14 mouse cellular contexts compared by ENCODE assay signal in the genomic region with DNA sequence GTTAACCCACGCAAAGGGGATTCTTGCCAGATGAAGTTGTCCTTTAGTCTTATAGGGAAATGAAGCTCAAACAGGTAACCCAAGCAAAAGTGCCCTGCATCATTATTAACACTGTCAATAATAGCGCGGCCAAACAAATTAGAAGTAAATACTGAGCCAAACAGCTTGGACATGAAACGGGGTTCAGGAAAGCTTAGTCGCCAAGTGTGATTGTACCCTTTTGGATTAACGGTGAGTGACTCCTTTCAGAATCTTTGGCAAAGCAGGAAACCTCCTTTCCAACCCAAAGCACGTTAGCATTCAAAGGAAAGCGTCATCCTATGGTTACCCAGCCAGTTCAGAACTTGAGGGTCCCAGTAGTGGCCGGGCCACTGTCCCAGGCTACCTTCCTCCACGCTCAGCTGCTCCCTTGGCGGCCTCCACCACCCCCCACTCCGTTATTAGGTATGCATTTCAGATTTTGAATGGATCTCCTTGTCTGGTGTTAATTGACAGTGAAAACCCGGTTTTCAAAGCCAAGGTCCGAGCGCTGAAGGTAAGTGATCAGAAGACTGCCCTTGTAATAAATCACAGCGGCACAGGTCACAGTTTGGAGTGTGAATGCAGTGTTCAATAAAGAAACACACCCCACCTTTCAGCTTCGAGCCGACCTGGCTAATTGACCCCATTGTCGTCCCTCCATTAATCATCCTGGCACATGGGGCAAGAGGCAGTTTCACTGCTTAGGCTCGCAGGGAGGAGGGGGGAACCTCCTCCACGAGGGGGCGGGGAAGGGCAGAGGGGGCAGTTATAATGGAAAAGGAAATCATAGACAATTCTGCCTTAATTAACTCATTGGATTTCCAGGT.
DNase-seq lines count a peak whose midpoint lies in the region; ATAC-seq and TF ChIP-seq lines count a peak whose summit lies in the region.
"Had no signal": no experiment of that assay in that cellular context is flagged by ENCODE, and none has a peak within 500 bp of the region (broad histone marks: within the 10 kb centered on the region; RNA-seq: fewer than 3 reads in every experiment).

No protein-coding gene starts in this region.

- TF ChIP-seq POLR2A in limb, embryonic 14.5 days (IDR thresholded peaks at IDR 0.05; ENCODE audit: borderline replicate concordance, extremely low read depth, insufficient read depth, insufficient read length), result no peak
- no peak for TF ChIP-seq POLR2A in cerebellum, adult 2 months (IDR thresholded peaks at IDR 0.05; ENCODE audit: borderline replicate concordance, insufficient read depth, low read length)

- H3K4me3 ChIP-seq in midbrain, embryonic 10.5 days, result 0 out of 2 replicates have a peak overlapping the region, but pooled peaks have one; percentile 5
- no peak overlapping the region for H3K4me3 ChIP-seq in midbrain, postnatal 0 days (ENCODE audit: low read depth, low read length)
- H3K4me3 ChIP-seq in hindbrain, embryonic 10.5 days, result no peak overlapping the region
- no peak overlapping the region for H3K4me3 ChIP-seq in limb, embryonic 14.5 days (replicated peaks; ENCODE audit: low read length)
- no peak overlapping the region for H3K4me3 ChIP-seq in cerebellum, adult 2 months (replicated peaks; ENCODE audit: insufficient read depth, low read depth, low read length)
- H3K4me3 ChIP-seq: heart, embryonic 12.5 days; megakaryocyte, embryonic 14.5 days had no signal

- peaks cover 52% of the 10 kb centered on the region for H3K27me3 ChIP-seq in midbrain, embryonic 10.5 days (ENCODE audit: low read depth, poor library complexity, severe bottlenecking)
- H3K27me3 ChIP-seq in midbrain, postnatal 0 days (ENCODE audit: insufficient read depth, low read length), result no peaks in the 10 kb centered on the region
- peaks cover 88% of the 10 kb centered on the region for H3K27me3 ChIP-seq in hindbrain, embryonic 10.5 days (ENCODE audit: insufficient read depth, poor library complexity, severe bottlenecking)
- no peaks in the 10 kb centered on the region; the same call in 1 of the 2 replicates for H3K27me3 ChIP-seq in limb, embryonic 14.5 days (ENCODE audit: control insufficient read depth, insufficient read depth, low read length)
- no peaks in the 10 kb centered on the region; the same call in 1 of the 2 replicates for H3K27me3 ChIP-seq in cerebellum, adult 2 months (ENCODE audit: control insufficient read depth, insufficient read depth, low read length)

- H3K4me2 ChIP-seq in midbrain, postnatal 0 days (ENCODE audit: low read depth, low read length, poor library complexity, severe bottlenecking), result no peak overlapping the region
- H3K4me2 ChIP-seq in limb, embryonic 14.5 days (replicated peaks; ENCODE audit: low read depth, low read length, severe bottlenecking), result peak overlapping the region; percentile 15
- H3K4me2 ChIP-seq: heart, embryonic 12.5 days had no signal

- H3K9me3 ChIP-seq in midbrain, embryonic 10.5 days (replicated peaks), result no peaks in the 10 kb centered on the region
- no peaks in the 10 kb centered on the region for H3K9me3 ChIP-seq in midbrain, postnatal 0 days (ENCODE audit: low read length)
- H3K9me3 ChIP-seq in hindbrain, embryonic 10.5 days, result no peaks in the 10 kb centered on the region
- no peaks in the 10 kb centered on the region for H3K9me3 ChIP-seq in limb, embryonic 14.5 days (ENCODE audit: control insufficient read depth, low read length)
- H3K9me3 ChIP-seq: heart, embryonic 12.5 days; megakaryocyte, embryonic 14.5 days had no signal

- H3K27ac ChIP-seq in midbrain, embryonic 10.5 days (replicated peaks), result no peak overlapping the region
- H3K27ac ChIP-seq in midbrain, postnatal 0 days (ENCODE audit: low read depth, low read length), result no peak overlapping the region
- no peak overlapping the region for H3K27ac ChIP-seq in hindbrain, embryonic 10.5 days
- H3K27ac ChIP-seq in limb, embryonic 14.5 days (replicated peaks; ENCODE audit: low read depth, low read length), result no peak overlapping the region
- H3K27ac ChIP-seq in cerebellum, adult 2 months (ENCODE audit: insufficient read depth, low read length), result no peak overlapping the region
- H3K27ac ChIP-seq: liver, embryonic 14.5 days had no signal

- peaks cover 16% of the 10 kb centered on the region for H3K4me1 ChIP-seq in midbrain, embryonic 10.5 days
- H3K4me1 ChIP-seq in midbrain, postnatal 0 days (ENCODE audit: insufficient read depth, low read length), result 0 out of 2 replicates have a peak, but pooled peaks cover 3% of the 10 kb centered on the region
- H3K4me1 ChIP-seq in hindbrain, embryonic 10.5 days (replicated peaks), result peaks cover 34% of the 10 kb centered on the region
- H3K4me1 ChIP-seq in limb, embryonic 14.5 days (ENCODE audit: control insufficient read depth, insufficient read depth, low read length), result peaks cover 23% of the 10 kb centered on the region
- no peaks in the 10 kb centered on the region for H3K4me1 ChIP-seq in cerebellum, adult 2 months (ENCODE audit: control insufficient read depth, insufficient read depth, low read length)
- H3K4me1 ChIP-seq: heart, embryonic 12.5 days; megakaryocyte, embryonic 14.5 days had no signal

- TF ChIP-seq CTCF in midbrain, postnatal 0 days (IDR thresholded peaks at IDR 0.05), result no peak
- no peak for TF ChIP-seq CTCF in cerebellum, adult 2 months (IDR thresholded peaks at IDR 0.05; ENCODE audit: borderline replicate concordance, insufficient read depth, low read depth, low read length)

- no peaks in the 10 kb centered on the region for H3K36me3 ChIP-seq in midbrain, embryonic 10.5 days
- no peaks in the 10 kb centered on the region for H3K36me3 ChIP-seq in midbrain, postnatal 0 days (ENCODE audit: insufficient read depth, low read length)
- H3K36me3 ChIP-seq in hindbrain, embryonic 10.5 days, result no peaks in the 10 kb centered on the region
- H3K36me3 ChIP-seq in limb, embryonic 14.5 days (ENCODE audit: control insufficient read depth, insufficient read depth, low read length), result no peaks in the 10 kb centered on the region
- H3K36me3 ChIP-seq: heart, embryonic 12.5 days had no signal

- no peak for ATAC-seq in midbrain, postnatal 0 days (ENCODE audit: low FRiP score)
- no peak for ATAC-seq in limb, embryonic 14.5 days (ENCODE audit: low FRiP score, low read depth)
- ATAC-seq in megakaryocyte, adult 5-6 weeks (ENCODE audit: poor library complexity, severe bottlenecking), result no peak
- ATAC-seq: intestine, postnatal 0 days had no signal

- no peak overlapping the region for H3K9ac ChIP-seq in midbrain, postnatal 0 days (replicated peaks; ENCODE audit: low read length, poor library complexity, severe bottlenecking)
- H3K9ac ChIP-seq in limb, embryonic 14.5 days (ENCODE audit: low read depth, low read length, severe bottlenecking), result no peak overlapping the region
- H3K9ac ChIP-seq: heart, embryonic 12.5 days; liver, embryonic 14.5 days had no signal

- WGBS in midbrain, embryonic 10.5 days, result 48% methylated on average over 22 of the region's 22 CpGs
- 34% methylated on average over 22 of the region's 22 CpGs for WGBS in midbrain, postnatal 0 days
- WGBS in hindbrain, embryonic 10.5 days, result 32% methylated on average over 22 of the region's 22 CpGs
- 24% methylated on average over 22 of the region's 22 CpGs for WGBS in limb, embryonic 14.5 days
- 25% methylated on average over 22 of the region's 22 CpGs for WGBS in cerebellum, adult 2 months

- no peak for DNase-seq in midbrain, embryonic 10.5 days (ENCODE audit: low spot score)
- DNase-seq in midbrain, postnatal 0 days (ENCODE audit: low spot score), result no peak
- peak; percentile 69 for DNase-seq in hindbrain, embryonic 10.5 days (ENCODE audit: low spot score)
- no peak for DNase-seq in limb, embryonic 14.5 days (ENCODE audit: low spot score)
- DNase-seq in retina, postnatal 1 day, result peak; percentile 30
- DNase-seq in right cerebral cortex, postnatal 4 days, result no peak
- no peak for DNase-seq in cerebellum, adult 2 months
- DNase-seq: adrenal gland, adult 2 months; thymus, postnatal 36 days had no signal

Comparison
In these comparisons a context has a peak if more than half of its experiments do, and no peak if none do; other contexts are left out.
1. DNase-seq: peak in hindbrain, embryonic 10.5 days (single experiment) and retina, postnatal 1 day (single experiment); none in midbrain, embryonic 10.5 days (single experiment), midbrain, postnatal 0 days (single experiment), limb, embryonic 14.5 days (single experiment), right cerebral cortex, postnatal 4 days (single experiment) and cerebellum, adult 2 months (0 of 2).